Comparison of ENCODE assay signal across 25 mouse cellular contexts in the genomic region with DNA sequence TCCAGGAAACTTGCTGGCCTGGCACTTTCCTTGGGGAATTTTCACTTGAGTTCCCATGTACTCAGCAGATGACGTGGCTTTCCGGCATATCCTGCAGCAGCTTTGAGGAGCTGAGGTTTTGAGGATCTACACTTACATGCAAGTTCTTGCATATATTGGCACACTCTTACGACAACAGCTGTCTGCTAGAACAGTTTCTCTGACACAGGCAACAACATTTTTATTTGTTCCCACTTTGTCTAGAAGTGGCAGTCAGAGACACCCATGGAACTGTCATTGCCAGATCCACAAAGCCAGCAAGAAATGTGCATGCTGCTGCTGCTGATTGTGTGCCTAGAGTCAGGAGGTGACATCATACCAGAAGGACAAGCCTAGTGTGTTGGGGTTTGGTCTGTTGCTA. TPM values are rescaled to one million over a fixed set of nuclear protein-coding genes. Genes with fewer than 3 reads are reported as not detected.
"Had no signal": no experiment of that assay in that cellular context is flagged by ENCODE, and none has a peak within 500 bp of the region (broad histone marks: within the 10 kb centered on the region; RNA-seq: fewer than 3 reads in every experiment).

No protein-coding gene starts in this region.

- H3K36me3 ChIP-seq: neural tube, embryonic 13.5 days; neural tube, embryonic 15.5 days; stomach, embryonic 15.5 days had no signal

- H3K4me1 ChIP-seq: neural tube, embryonic 13.5 days; stomach, embryonic 15.5 days had no signal

- H3K27ac ChIP-seq: neural tube, embryonic 13.5 days; neural tube, embryonic 15.5 days; stomach, embryonic 15.5 days; stomach, postnatal 0 days had no signal

- H3K4me2 ChIP-seq: neural tube, embryonic 13.5 days; neural tube, embryonic 15.5 days; stomach, embryonic 15.5 days had no signal

- H3K27me3 ChIP-seq: neural tube, embryonic 13.5 days; neural tube, embryonic 15.5 days; stomach, embryonic 15.5 days had no signal

- H3K9ac ChIP-seq: neural tube, embryonic 13.5 days; neural tube, embryonic 15.5 days; stomach, embryonic 15.5 days had no signal

- H3K9me3 ChIP-seq: neural tube, embryonic 13.5 days; neural tube, embryonic 15.5 days; stomach, embryonic 15.5 days had no signal

- H3K4me3 ChIP-seq: neural tube, embryonic 13.5 days; neural tube, embryonic 15.5 days; stomach, embryonic 15.5 days had no signal

- DNase-seq: retina, postnatal 1 day; right cerebral cortex, adult 18-20 months; right cerebral cortex, postnatal 14 days; right cerebral cortex, postnatal 25 days; right cerebral cortex, postnatal 4 days; spleen, adult 18-20 months; thymus, adult 18-20 months; thymus, adult 2 months; thymus, postnatal 14 days; thymus, postnatal 25 days; thymus, postnatal 36 days; thymus, postnatal 4 days had no signal

RNA-seq across cellular contexts. Expression of a gene that starts 5.3 kb away (rescaled TPM):
- total RNA-seq: neutrophil, adult 5-6 weeks had no signal
- polyA plus RNA-seq: neural tube, embryonic 13.5 days; neural tube, embryonic 14.5 days; neural tube, embryonic 15.5 days; small intestine, adult 2 months; spleen, adult 2 months; stomach, embryonic 14.5 days; stomach, embryonic 15.5 days; stomach, embryonic 16.5 days; stomach, postnatal 0 days; testis, adult 2 months; thymus, adult 2 months; thymus, postnatal 0 days; urinary bladder, adult 2 months had no signal

RNA-seq across cellular contexts. Expression of a gene that starts 27.9 kb away (rescaled TPM):
- total RNA-seq: neutrophil, adult 5-6 weeks had no signal
- polyA plus RNA-seq: neural tube, embryonic 13.5 days; neural tube, embryonic 14.5 days; neural tube, embryonic 15.5 days; small intestine, adult 2 months; spleen, adult 2 months; stomach, embryonic 14.5 days; stomach, embryonic 15.5 days; stomach, embryonic 16.5 days; stomach, postnatal 0 days; testis, adult 2 months; thymus, adult 2 months; thymus, postnatal 0 days; urinary bladder, adult 2 months had no signal

RNA-seq across cellular contexts. Expression of a gene that starts 38.9 kb away (rescaled TPM):
- polyA plus RNA-seq: neural tube, embryonic 13.5 days; neural tube, embryonic 14.5 days; neural tube, embryonic 15.5 days; small intestine, adult 2 months; spleen, adult 2 months; stomach, embryonic 14.5 days; stomach, embryonic 15.5 days; stomach, embryonic 16.5 days; stomach, postnatal 0 days; testis, adult 2 months; thymus, adult 2 months; thymus, postnatal 0 days; urinary bladder, adult 2 months had no signal

RNA-seq across cellular contexts. Expression of a gene that starts 47.4 kb away (rescaled TPM):
- total RNA-seq: neutrophil, adult 5-6 weeks had no signal
- polyA plus RNA-seq: neural tube, embryonic 13.5 days; neural tube, embryonic 14.5 days; neural tube, embryonic 15.5 days; small intestine, adult 2 months; spleen, adult 2 months; stomach, embryonic 14.5 days; stomach, embryonic 15.5 days; stomach, embryonic 16.5 days; stomach, postnatal 0 days; thymus, adult 2 months; thymus, postnatal 0 days; urinary bladder, adult 2 months had no signal
